Mouse (Mus musculus) T-helper 2 cell (primary cell): Measurements from ENCODE around the gene H2-Eb2.

Experiments
- in situ Hi-C: fragments of 300-600 bp; cut with MboI, MseI; formaldehyde crosslinking; loops from one replicate; pipeline ENCODE4 v1.15.1; 2025; ENCODE audit warnings: high pct_unique_total_duplicates

H2-Eb2 gene

DNA sequence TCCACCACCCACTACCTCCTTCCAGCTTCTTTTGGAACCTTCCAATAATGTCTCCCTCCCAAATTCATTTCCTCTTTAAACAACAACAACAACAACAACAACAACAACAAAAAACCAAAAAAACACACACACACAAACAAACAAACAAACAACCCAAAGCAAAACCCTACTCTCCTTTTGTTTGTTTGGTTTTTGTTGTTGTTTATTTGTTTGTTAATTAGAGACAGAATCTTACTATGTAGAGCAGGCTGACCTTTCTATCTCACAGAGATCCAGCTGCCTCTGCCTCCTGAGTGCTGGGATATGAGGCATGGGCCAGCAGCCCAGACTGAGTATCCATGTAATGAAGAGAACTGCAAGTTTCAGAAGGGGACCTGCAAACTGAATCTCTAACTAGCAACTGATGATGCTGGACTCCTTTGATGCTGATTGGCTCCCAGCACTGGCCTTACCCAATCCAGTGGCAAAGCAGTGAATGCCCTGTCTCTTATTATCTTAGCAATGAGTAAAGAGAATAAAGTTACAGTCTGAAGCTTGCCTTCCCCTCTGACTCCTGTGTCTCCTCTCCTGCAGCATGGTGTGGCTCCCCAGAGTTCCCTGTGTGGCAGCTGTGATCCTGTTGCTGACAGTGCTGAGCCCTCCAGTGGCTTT, 20.0 kb upstream of the H2-Eb2 start, which contains the start of gene H2-Eb1:
TSS of gene H2-Eb1 (plus strand) at position 488 of the 651 bp plus-strand sequence.
- in situ Hi-C loops = no loop called here

DNA sequence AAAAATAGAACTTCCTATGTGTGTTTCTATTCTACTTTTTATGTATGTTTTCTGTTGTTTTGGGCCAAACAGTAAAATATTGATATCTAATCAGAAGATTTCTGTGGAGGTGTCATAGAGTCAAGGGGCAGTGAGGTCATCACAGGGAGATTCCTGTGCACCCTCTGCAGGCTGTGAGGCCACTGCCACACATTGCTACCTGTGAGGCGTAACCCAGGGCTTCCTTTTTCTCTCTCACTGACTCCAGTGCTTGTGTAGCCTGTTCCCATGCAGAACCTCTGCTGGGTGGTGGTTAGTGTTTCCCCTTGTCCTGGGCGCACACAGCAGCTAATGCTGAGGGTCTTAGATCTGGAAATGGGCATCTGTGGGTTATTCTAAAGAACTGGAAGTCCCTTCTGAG, 19.1 kb upstream of the H2-Eb2 start:
- in situ Hi-C loops = no loop called here

DNA sequence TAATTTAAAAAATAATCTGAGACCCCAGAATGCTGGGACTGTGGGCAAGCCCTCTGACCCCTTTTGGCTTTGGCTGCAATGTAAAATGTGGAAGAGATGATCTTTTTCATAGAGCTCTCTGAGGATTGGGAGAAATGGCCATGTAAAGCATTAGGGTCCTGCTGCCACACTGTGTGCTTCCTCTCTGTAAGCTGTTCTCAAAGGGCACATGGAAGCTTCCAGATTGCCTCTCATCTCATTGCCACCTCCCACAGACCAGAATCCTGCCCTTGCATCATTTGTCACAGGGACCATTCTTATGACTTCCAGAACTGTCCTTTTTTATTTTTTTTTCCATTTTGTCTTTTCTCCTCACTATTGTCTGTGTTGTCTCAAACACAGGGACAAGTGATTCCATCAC, 18.2 kb upstream of the H2-Eb2 start:
- in situ Hi-C loops = no loop called here

DNA sequence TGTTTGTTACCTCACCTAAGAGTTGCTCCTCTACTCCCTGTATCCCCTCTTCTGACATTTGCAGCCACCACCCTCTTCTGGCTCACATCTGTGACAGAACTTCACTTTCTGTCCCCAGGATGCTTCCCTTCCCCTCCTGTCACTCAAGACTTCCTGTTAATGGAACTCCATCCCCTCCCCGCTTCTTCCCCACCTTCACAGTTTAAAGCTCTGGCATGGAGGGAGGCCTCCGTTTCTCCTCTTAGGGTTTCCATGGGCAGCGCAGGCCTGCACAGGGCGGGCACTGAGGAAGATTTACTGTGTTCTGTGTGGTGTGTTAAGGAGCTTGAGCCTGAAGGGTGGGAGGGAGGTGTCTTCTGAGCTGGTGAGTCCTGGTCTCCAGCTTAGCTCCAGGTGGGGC, 17.3 kb upstream of the H2-Eb2 start:
- in situ Hi-C loops = no loop called here

DNA sequence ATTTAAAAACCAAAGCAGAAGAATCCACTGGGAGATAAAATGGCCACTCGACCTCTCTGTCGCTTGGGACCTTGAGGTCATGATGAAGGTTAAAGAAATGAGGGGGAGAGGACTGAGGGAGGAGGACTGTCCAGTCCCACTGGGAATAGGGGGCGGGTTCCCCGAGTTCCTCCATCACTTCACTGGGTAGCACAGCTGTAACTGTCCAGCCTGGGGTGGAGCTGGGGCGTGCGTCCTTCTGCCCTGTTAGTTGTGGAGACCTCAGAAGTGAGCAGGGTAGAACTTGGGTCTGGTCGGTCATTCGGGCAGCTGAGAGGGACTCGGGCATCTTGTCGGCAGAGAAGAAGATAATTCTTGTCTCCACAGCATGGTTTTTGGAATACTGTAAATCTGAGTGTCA, 16.2 kb upstream of the H2-Eb2 start:
- in situ Hi-C loops = no loop called here

DNA sequence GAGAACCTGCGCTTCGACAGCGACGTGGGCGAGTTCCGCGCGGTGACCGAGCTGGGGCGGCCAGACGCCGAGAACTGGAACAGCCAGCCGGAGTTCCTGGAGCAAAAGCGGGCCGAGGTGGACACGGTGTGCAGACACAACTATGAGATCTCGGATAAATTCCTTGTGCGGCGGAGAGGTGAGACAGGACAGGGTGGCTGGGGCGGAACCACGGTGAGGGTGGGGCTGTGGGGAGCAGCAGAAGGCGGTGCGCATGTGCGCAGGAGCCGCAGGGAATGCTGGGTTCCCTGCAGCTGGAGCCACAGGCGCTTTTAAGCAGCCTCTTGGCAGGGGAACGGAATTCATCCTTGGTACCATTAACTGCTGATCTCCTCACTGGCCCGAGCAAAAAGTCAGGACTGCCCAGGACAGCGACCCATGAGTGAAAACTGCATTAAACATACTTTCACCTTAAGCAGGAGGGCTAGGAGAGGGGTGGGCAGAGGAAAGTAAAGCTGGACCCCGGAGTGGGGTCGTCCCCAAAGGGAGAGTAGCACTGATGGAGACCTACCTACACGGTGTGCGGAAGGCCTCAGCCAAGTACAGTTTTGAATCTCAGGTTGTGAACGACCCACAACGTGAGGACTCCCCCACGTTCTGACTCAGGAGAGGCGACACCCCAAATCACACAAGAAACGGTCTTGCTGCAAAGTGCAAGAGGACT, 15.6 kb upstream of the H2-Eb2 start:
- in situ Hi-C loops = loop anchor here (10.0 kb wide), 1 partner anchor 65 kb away; no protein-coding TSS in a partner anchor

DNA sequence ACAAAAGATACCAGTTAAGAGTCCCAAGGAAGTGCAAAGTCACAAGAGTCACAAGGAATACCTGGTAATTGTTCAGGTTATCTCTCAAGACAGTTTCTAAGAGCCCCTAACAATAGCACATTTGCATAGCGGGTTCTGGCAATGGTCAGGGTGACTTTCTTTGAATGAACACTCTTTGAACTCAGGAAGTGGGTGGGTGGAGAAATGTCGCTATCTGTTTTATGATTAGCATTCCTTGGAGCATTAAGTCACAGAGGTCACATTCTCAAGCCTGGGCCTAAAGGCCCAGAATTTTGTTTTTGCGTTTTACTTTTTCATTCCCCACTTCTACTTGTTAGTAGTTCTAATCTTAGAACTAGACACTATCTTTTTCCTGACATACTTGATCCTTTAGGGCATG, 14.9 kb upstream of the H2-Eb2 start:
- in situ Hi-C loops = loop anchor here (10.0 kb wide), 1 partner anchor 66 kb away; no protein-coding TSS in a partner anchor

DNA sequence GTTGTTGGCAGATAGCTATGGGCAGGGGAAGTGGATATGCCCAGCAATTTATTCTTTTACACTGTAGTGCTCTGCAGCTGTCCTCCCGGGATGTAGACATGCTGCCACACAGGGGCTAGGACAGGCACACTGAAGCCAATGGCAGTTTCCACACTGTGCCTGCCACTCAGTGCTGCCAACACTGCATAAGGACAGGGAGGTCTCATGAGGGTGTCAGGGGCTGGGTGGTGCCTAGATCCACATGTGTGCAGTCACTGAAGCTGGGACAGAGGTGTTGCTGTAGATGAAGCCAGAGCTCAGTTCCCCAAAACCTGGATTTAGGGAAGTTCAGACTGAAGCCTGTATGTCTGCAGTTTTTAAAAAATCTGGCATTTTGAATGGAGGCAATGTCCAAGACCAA, 13.3 kb upstream of the H2-Eb2 start:
- in situ Hi-C loops = loop anchor here (10.0 kb wide), 1 partner anchor 67 kb away; no protein-coding TSS in a partner anchor

DNA sequence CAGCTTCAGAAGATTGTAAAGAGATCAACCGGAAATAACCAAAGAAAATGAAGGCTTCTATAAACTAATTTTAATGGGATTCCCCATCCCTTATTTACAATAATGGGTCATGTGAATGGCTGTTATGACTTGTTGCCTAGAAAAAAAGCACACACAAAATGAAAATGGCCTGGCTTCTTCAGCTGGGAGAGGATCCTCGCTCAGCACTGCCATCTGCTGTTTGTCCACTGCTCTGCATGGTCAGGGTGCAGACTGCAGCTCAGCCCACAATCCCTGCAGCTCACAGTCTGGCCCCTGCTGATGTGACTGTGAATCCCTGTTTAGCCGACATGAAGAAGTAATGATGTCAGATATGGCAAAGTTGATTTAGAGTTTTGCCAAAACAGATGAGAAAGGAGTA, 12.1 kb upstream of the H2-Eb2 start:
- in situ Hi-C loops = loop anchor here (10.0 kb wide), 1 partner anchor 69 kb away; no protein-coding TSS in a partner anchor

DNA sequence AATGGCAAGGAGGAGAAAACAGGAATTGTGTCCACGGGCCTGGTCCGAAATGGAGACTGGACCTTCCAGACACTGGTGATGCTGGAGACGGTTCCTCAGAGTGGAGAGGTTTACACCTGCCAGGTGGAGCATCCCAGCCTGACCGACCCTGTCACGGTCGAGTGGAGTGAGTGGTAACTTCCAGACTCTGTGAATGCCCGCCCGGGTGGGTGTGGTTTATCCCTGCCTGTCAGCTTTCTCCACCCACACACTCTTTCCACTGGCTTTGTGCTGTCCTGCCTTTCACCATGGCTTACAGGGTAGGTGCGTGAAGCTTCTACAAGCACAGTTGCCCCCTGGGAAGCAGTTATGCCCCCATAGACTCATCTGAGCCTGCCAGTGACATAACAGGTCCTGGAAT, 11.2 kb upstream of the H2-Eb2 start:
- in situ Hi-C loops = loop anchor here (10.0 kb wide), 1 partner anchor 69 kb away; no protein-coding TSS in a partner anchor

DNA sequence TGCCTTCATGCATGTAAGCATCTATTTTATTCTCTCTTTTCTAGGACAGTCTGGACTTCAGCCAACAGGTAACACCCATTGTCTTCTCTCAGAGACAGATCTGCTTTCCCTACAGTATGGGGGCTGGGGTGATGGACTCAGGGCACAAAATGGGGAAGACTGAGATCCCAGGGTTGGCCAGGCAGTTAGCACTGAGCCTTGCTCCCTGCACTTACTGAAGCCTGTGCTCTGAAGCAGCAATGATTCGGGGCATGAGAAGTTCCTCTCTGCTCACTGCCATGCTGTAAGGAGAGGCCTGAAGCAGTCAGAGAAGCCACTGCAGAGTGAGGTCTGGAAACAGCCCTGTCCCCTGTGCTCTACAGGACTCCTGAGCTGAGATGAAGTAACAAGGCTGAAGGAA, 10.0 kb upstream of the H2-Eb2 start:
- in situ Hi-C loops = loop anchor here (10.0 kb wide), 1 partner anchor 71 kb away; no protein-coding TSS in a partner anchor

DNA sequence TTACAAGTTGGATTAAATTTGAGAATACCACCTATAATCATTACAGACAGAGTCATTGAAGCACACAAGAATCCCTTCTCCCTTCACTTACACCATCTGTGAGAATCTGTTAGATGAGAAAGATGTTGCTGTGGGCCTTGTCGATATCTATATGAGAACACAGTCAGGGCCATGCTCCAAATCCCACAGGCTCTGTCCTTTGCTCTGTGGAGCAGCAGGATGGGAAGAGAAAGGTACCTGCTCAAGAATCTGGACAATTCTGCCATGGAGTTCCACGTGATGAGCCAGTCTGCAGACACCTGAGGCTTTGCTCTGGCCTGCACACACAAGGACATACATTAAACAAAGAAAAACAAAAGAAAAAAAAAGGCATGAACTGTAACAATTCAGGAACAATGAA, 8.8 kb upstream of the H2-Eb2 start:
- in situ Hi-C loops = loop anchor here (10.0 kb wide), 1 partner anchor 72 kb away; no protein-coding TSS in a partner anchor

DNA sequence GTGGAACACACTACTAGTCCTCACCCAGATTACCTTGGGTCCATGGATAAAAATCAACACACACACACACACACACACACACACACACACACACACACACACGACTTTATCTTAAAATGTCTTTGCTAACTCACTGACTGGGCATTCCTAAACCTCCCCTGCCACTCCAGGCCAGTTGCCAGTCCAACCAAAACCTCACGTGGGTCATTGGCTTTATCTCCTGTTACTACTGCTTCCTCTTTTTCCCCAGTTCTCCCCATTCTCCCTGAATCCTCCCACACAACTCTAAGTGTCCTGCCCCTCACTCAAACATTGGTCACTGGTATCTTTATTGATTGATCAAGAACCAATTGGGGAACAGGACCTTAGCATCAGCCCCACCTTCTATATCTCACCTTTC, 8.2 kb upstream of the H2-Eb2 start:
- in situ Hi-C loops = loop anchor here (10.0 kb wide), 1 partner anchor 72 kb away; no protein-coding TSS in a partner anchor

DNA sequence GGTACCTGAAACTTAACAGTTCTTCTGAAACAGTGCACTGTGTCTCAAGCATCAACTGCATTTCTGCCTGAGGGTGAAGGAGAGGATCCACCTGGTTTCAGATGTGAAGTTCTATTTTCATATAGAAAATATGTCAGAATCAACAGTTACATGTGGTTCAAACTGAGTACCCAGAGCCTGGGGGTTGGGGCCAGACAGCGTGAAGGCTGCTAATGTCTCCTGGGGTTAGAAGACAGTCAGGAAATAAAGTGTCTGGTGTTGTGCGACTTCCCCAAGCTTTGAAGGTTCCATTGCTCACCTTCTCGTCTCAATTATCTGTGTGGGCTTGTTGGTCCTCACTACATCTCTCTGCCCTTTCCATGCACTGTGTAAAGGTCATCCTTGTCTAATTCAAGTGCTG, 908 bp downstream of the H2-Eb2 start:
- in situ Hi-C loops = no loop called here

DNA sequence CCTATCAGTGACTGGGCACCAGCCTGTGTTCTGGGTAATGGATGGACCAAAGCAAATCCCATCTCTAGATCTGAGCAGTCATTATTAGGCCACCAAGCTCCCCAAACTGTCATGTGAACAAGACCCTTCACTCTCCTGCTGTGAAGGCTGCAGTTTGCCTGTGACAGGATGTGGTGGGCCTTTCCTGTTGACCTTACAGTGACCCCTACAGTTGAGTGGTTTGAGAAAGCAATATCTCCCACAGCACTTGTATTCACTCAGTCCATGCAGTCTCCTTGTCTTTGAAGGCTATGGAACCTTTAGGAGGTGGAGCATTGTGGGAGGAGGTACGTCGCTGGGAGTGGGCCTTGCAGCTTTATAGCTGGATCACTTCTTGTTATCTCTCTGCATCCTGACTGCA, 4.3 kb downstream of the H2-Eb2 start:
- in situ Hi-C loops = no loop called here

DNA sequence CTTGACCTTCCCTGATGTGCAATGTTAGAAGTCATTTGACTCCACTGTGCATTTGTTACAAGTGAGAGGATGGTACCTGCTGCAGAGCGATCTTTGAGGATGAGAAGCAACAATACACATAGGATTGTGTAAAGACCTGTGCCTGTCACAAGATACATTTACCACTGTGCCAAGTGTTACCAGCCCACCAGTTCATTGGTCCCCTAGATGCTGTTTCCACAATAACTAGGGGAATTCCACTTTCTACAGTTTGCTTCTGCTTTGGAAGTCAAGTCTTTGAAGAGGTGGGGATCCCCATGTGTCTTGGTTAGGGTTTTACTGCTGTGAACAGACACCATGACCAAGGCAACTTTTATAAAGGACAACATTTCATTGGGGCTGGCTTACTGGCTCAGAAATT, 5.7 kb downstream of the H2-Eb2 start:
- in situ Hi-C loops = no loop called here

DNA sequence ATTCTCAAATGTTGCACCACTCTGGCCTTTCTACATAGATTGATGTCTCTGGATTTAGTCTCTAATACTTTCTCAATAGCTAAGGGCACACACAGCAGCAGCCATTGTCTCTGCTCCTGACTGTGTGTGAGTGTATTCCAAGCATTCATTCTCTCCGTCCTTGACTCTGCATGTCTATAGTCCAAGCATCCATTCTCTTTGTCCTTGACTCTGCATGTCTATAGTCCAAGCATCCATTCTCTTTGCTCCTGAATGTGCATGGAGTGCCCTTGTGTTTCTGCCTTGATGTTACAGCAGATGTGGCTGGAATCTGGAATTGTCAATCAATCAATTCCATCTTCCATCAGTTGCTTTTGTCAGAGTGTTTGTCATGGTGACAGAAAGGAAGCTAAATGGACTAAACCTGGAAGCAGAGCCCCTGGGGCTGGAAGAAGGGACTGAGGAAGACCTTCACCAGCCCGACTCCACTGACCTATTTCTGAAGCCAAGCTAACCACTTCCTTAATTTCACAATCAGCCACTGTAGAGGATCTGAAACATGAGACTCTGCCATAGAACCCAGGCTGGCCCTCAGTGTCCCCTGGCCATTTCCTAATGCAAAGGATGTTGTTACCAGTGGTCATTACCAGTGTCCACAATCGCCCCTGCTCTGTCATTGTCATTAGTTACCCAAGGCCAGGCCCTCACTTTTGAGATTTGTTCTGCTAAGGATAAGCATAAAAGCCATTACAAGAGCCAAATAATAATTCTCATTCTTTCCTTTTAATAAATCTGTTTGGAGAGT, 15.3 kb downstream of the H2-Eb2 start:
- in situ Hi-C loops = no loop called here

DNA sequence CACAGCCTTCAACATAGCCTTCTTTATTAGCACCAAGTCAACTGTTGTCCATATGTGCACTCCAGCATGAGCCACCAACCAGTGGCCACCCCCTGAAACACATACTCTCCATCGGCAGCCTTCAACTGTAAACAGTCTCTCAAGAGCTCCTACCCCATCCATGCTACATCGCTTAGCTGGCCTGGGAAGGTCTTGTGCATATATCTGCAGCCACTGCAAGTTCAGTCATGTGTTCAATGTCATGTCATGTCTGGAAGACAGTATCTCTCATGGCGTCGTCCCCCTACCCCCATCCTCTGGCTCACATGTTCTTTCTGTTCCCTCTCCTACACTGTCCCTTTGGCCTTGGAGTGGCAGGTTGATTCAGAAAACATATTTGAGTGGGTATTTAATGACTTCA, 19.4 kb downstream of the H2-Eb2 start:
- in situ Hi-C loops = loop anchor here (5.0 kb wide), 1 partner anchor 73 kb away; no protein-coding TSS in a partner anchor

DNA sequence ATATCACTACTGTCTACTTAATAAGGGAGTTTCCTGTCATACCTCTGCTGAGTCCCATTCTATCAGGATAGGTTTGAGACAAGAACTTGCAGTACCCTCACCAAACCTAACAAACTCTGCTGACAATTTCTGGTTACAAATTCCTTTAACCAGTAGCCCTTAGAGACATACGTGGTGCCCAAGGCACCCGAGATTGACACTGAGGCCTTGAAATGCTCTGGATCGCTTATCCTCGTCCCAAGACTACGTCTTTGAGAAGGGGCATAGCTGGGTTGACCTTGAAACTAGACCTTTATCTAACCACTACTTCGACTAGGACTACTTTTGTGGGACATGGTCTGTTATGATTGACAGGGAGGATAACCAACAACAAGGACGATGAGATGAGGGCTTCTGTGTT, 20.0 kb downstream of the H2-Eb2 start:
- in situ Hi-C loops = loop anchor here (5.0 kb wide), 1 partner anchor 73 kb away; no protein-coding TSS in a partner anchor

DNA sequence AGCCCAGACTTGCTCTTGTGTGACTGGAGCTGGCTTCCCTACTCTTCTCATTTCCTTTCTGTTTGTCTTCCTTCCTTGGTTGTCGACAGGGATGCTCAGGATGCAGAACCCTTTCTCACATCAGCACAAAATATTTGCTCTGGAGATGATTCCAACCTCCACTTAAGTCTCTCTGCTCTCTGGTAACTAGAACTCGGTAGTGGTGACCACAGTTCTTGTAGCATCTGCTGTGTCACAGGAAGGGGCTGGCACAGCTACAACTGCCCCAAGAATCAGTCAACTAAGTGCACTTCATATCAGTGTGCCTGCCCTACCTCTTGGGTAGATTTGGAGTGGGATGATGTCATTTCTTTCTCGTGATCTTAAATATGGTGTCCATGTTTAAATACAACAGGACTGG, 20.6 kb downstream of the H2-Eb2 start:
- in situ Hi-C loops = loop anchor here (5.0 kb wide), 1 partner anchor 74 kb away; no protein-coding TSS in a partner anchor

DNA sequence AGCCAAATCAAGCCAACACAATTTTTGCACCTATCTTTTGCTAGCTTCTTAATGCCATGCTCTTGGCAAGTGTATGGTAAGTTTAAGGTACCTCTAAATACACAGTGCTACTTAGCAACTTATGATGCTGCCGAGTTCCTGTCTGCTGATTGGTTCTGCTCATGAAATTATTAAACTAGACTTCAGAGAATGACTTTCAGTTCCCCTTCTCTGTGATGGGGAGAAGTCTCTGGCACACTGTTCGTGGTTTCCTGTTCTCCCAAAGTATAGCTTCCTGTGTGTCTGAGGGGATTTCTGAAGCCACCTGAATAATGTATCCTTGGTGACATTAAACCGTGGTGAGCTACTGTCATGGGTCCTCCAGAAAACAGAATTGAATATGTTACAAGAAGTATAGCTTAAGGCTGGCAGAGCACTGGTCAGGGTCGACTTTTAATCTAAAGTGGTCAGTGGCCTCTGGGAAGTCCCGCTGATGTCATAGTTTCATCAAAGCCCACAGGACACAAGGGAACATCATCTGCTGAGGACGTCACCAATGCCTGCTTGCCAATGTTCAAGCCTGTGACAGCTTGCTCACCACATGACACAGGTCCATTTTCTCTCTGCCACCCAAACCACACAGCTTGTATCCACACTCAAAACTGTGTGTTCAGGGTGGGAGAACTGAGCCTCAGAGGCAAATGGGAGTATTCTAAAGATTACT, 22.3 kb downstream of the H2-Eb2 start:
- in situ Hi-C loops = loop anchor here (5.0 kb wide), 1 partner anchor 75 kb away; no protein-coding TSS in a partner anchor
